10 mouse cellular contexts compared by ENCODE assay signal in genomic region chr10:49782061-49782460, GRCm38 (mm10). TPM values are rescaled to one million over a fixed set of nuclear protein-coding genes. Genes with fewer than 3 reads are reported as not detected.
DNase-seq lines count a peak whose midpoint lies in the region; ATAC-seq and TF ChIP-seq lines count a peak whose summit lies in the region.
"Had no signal": no experiment of that assay in that cellular context is flagged by ENCODE, and none has a peak within 500 bp of the region (broad histone marks: within the 10 kb centered on the region; RNA-seq: fewer than 3 reads in every experiment).

No protein-coding gene starts in this region.

- ATAC-seq in lung, postnatal 0 days, result no peak
- ATAC-seq in liver, embryonic 12.5 days, result no peak
- no peak for ATAC-seq in stomach, postnatal 0 days (ENCODE audit: low FRiP score, low TSS enrichment)
- ATAC-seq in cerebellum, adult (ENCODE audit: insufficient number of reproducible peaks, low FRiP score, low TSS enrichment), result no peak

- H3K27ac ChIP-seq in lung, postnatal 0 days (ENCODE audit: low read length), result no peak overlapping the region
- H3K27ac ChIP-seq in liver, embryonic 12.5 days, result no peak overlapping the region
- H3K27ac ChIP-seq in stomach, postnatal 0 days (replicated peaks), result no peak overlapping the region

- no peak for TF ChIP-seq EP300 in lung, postnatal 0 days (IDR thresholded peaks at IDR 0.05)
- no peak for TF ChIP-seq EP300 in stomach, postnatal 0 days (optimal IDR thresholded peaks at IDR 0.05)

- no peaks in the 10 kb centered on the region for H3K4me1 ChIP-seq in lung, postnatal 0 days (ENCODE audit: insufficient read depth, low read depth, low read length)
- H3K4me1 ChIP-seq in liver, embryonic 12.5 days, result no peaks in the 10 kb centered on the region
- H3K4me1 ChIP-seq in stomach, postnatal 0 days (replicated peaks; ENCODE audit: control insufficient read depth, insufficient read depth), result no peaks in the 10 kb centered on the region

- peak; percentile 28 for DNase-seq in embryo, embryonic 9.5 days (ENCODE audit: extremely low spot score)
- no peak for DNase-seq in embryo, embryonic 10 days (ENCODE audit: low spot score)
- no peak for DNase-seq in lung, postnatal 0 days (ENCODE audit: low spot score)
- DNase-seq in lung, postnatal 36 days, result no peak
- no peak for DNase-seq in stomach, postnatal 0 days (ENCODE audit: low spot score)
- no peak for DNase-seq in layer of hippocampus, adult 9-10 months (ENCODE audit: low spot score)
- DNase-seq: embryo, embryonic 11 days; kidney, postnatal 10 days had no signal

- no peak for TF ChIP-seq CTCF in lung, postnatal 0 days (IDR thresholded peaks at IDR 0.05)
- TF ChIP-seq CTCF in stomach, postnatal 0 days (IDR thresholded peaks at IDR 0.05; ENCODE audit: low read depth), result no peak

- H3K9me3 ChIP-seq in lung, postnatal 0 days (ENCODE audit: low read length), result no peaks in the 10 kb centered on the region
- no peaks in the 10 kb centered on the region for H3K9me3 ChIP-seq in liver, embryonic 12.5 days (replicated peaks)
- no peaks in the 10 kb centered on the region for H3K9me3 ChIP-seq in stomach, postnatal 0 days (ENCODE audit: control insufficient read depth, low read length)

- H3K4me2 ChIP-seq in lung, postnatal 0 days (replicated peaks; ENCODE audit: low read depth, low read length), result peak overlapping the region; percentile 46; the same call in 1 of the 2 replicates
- H3K4me2 ChIP-seq in liver, embryonic 12.5 days, result peak overlapping the region; percentile 55
- peak overlapping the region; percentile 68 for H3K4me2 ChIP-seq in stomach, postnatal 0 days (replicated peaks; ENCODE audit: low read depth)

- H3K36me3 ChIP-seq in lung, postnatal 0 days (ENCODE audit: insufficient read depth, low read length), result no peaks in the 10 kb centered on the region
- no peaks in the 10 kb centered on the region for H3K36me3 ChIP-seq in liver, embryonic 12.5 days
- no peaks in the 10 kb centered on the region for H3K36me3 ChIP-seq in stomach, postnatal 0 days (ENCODE audit: control insufficient read depth, insufficient read depth, low read length)

- no peaks in the 10 kb centered on the region for H3K27me3 ChIP-seq in lung, postnatal 0 days (replicated peaks; ENCODE audit: insufficient read depth, low read length)
- H3K27me3 ChIP-seq in liver, embryonic 12.5 days (replicated peaks), result peaks cover 23% of the 10 kb centered on the region
- no peaks in the 10 kb centered on the region for H3K27me3 ChIP-seq in stomach, postnatal 0 days (ENCODE audit: control insufficient read depth, insufficient read depth, low read length)

- WGBS in lung, postnatal 0 days, result 9% methylated on average over 7 of the region's 7 CpGs
- 5% methylated on average over 7 of the region's 7 CpGs for WGBS in liver, embryonic 12.5 days (ENCODE audit: insufficient replicate concordance)
- 10% methylated on average over 7 of the region's 7 CpGs for WGBS in stomach, postnatal 0 days

- peak overlapping the region; percentile 32; the same call in 1 of the 2 replicates for H3K4me3 ChIP-seq in lung, postnatal 0 days (ENCODE audit: low read depth, low read length)
- peak overlapping the region; percentile 38; the same call in 1 of the 2 replicates for H3K4me3 ChIP-seq in liver, embryonic 12.5 days
- H3K4me3 ChIP-seq in stomach, postnatal 0 days (ENCODE audit: low read depth, low read length), result peak overlapping the region; percentile 50

- H3K9ac ChIP-seq in lung, postnatal 0 days (replicated peaks; ENCODE audit: low read depth), result no peak overlapping the region
- no peak overlapping the region for H3K9ac ChIP-seq in liver, embryonic 12.5 days
- no peak overlapping the region for H3K9ac ChIP-seq in stomach, postnatal 0 days (ENCODE audit: low read length)

RNA-seq across cellular contexts. Expression of gene Grik2, which starts 6.5 kb away (rescaled TPM):
- polyA plus RNA-seq in lung, postnatal 0 days (2015; fragmentation: Nextera tagmentation; extraction: Ambion mirVana), result 0.12 and 0.46 TPM in 2 replicates
- 0.13 and 0.23 TPM in 2 replicates for polyA plus RNA-seq in liver, embryonic 12.5 days (2016; fragmentation: Nextera tagmentation; extraction: Ambion mirVana)
- 1.1 and 1.3 TPM in 2 replicates for polyA plus RNA-seq in stomach, postnatal 0 days (2015; fragmentation: Nextera tagmentation; extraction: Ambion mirVana)
